Mouse (Mus musculus) forebrain, postnatal 0 days (tissue): ENCODE data around the gene Gramd4. TPM values are rescaled to one million over a fixed set of nuclear protein-coding genes. Genes with fewer than 3 reads are reported as not detected.
"Not testable (repeated sequence)": the region's sequence is repeated elsewhere in the genome, so short reads cannot be mapped to it uniquely, and the experiment has no call there.

Experiments used
- ATAC-seq: fragments of 200-750 bp; cut with Nextera tagmentation; 2 replicates; pipeline ENCODE4 v1.8.0; 2017; ENCODE audit warnings: mild to moderate bottlenecking, moderate library complexity
- DNase-seq: peaks from one replicate; pipeline ENCODE4 v3.0.0-alpha.2; 2015
- H3K27ac ChIP-seq: fragments of 300-500 bp; sonication (generic); 2 replicates; pipeline ENCODE4 v1.5.1; 2014; ENCODE audit warnings: low read depth, mild to moderate bottlenecking, antibody characterized with exemption, low read length, moderate library complexity, mixed read lengths
- H3K27me3 ChIP-seq: fragments of 300-500 bp; sonication (generic); 2 replicates; pipeline ENCODE4 v1.6.1; 2014; ENCODE audit warnings: mild to moderate bottlenecking, low read length, mixed read lengths; ENCODE audit not compliant: insufficient read depth
- H3K36me3 ChIP-seq: fragments of 300-500 bp; sonication (generic); 2 replicates; pipeline ENCODE4 v1.6.1; 2014; ENCODE audit warnings: mild to moderate bottlenecking, moderate library complexity; ENCODE audit not compliant: insufficient read depth
- H3K4me1 ChIP-seq: fragments of 300-500 bp; sonication (generic); 2 replicates; pipeline ENCODE4 v1.6.1; 2014; ENCODE audit warnings: antibody characterized with exemption; ENCODE audit not compliant: insufficient read depth
- H3K4me2 ChIP-seq: fragments of 300-500 bp; sonication (generic); 2 replicates; pipeline ENCODE4 v1.6.1; 2014; ENCODE audit warnings: low read depth, mild to moderate bottlenecking, moderate library complexity
- H3K4me3 ChIP-seq: fragments of 300-500 bp; sonication (generic); 2 replicates; pipeline ENCODE4 v1.5.1; 2014; ENCODE audit warnings: low read depth, low read length, mixed read lengths
- H3K9ac ChIP-seq: fragments of 300-500 bp; sonication (generic); 2 replicates; pipeline ENCODE4 v1.6.1; 2014; ENCODE audit warnings: mild to moderate bottlenecking
- H3K9me3 ChIP-seq: fragments of 300-500 bp; sonication (generic); 2 replicates; pipeline ENCODE4 v1.6.1; 2016; ENCODE audit warnings: low read length
- CTCF ChIP-seq: sonication (generic); IDR thresholded peaks from 2 replicates; pipeline ENCODE4 v1.5.1; 2016; ENCODE audit warnings: antibody characterized with exemption, control low read depth, low read depth
- WGBS: fragments of 180-500 bp; shearing (Covaris S2); extraction: QIAGEN DNeasy Blood & Tissue Kit; methylation state at CpG from one replicate; pipeline ENCODE4 v1.1.7; 2014; 5-methylcytosine and 5-hydroxymethylcytosine counted together
- polyA plus RNA-seq: library from polyadenylated mRNA; unstranded; fragments of >200 nt; fragmentation: Nextera tagmentation; extraction: Ambion mirVana; gene quantifications from 2 replicates; pipeline ENCODE4 v1.2.1, GENCODE M21; 2015
- total RNA-seq: library from RNA; depleted of rRNA; stranded (reverse); fragments of >200 nt; gene quantifications from 2 replicates; pipeline ENCODE4 v1.2.3, GENCODE M21; 2014

Gramd4 gene
- total and polyA plus RNA-seq, 2 experiments from 2014 or later = 28.8 to 57.0 TPM

DNA sequence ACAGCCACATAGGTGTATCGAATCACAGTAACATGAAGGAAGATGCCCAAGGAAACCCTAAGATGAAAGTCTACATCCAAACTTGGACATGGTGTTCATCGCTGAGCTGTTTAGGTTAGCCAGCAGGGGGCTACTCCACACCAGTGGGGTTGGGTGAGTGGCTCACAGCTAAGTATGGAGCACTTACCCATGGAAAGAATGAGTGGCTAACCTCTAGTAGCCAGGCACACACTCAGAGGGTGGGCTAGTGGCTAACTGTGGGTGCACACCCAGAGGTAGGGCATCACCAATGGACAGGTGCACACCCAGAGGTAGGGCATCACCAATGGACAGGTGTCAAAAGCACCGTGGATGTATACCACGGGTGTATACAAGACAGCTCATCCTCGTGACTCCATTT lies 102.2 kb downstream of the Gramd4 start:
- peak; percentile 30 for TF ChIP-seq CTCF
- H3K4me1 ChIP-seq = no peaks in the 10 kb centered on the region
- H3K27ac ChIP-seq = no peak overlapping the region
- no peak overlapping the region for H3K4me3 ChIP-seq
- H3K9me3 ChIP-seq = no peaks in the 10 kb centered on the region
- DNase-seq (no peak), ATAC-seq (no peak)
- H3K4me2 ChIP-seq = no peak overlapping the region
- WGBS = 92% methylated on average over 5 of the region's 5 CpGs
- no peak overlapping the region for H3K9ac ChIP-seq
- H3K27me3 ChIP-seq = no peaks in the 10 kb centered on the region
- H3K36me3 ChIP-seq = peaks cover 21% of the 10 kb centered on the region

DNA sequence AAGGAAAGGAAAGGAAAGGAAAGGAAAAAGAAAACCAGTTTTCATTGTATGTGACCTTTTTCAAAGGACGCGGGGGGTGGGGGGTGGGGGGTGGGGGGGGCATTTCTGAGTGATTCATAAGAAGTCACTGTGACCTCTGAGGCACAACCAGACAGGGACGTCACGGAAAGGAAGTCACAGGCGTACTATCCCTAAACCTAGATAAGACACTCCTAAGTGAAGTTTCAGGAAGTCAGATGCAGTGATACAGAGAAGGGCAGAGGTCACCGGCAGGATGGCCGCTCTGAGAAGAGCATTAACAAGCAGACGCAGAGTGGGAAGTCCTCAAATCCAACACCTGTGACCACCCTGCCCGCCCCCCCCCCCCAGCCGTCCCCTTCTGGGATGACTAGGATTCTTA lies 103.4 kb downstream of the Gramd4 start:
- no peak overlapping the region for H3K9ac ChIP-seq
- DNase-seq = no peak
- peaks cover 21% of the 10 kb centered on the region for H3K36me3 ChIP-seq
- no peaks in the 10 kb centered on the region for H3K27me3 ChIP-seq
- H3K9me3 ChIP-seq = no peaks in the 10 kb centered on the region
- WGBS = 85% methylated on average over 10 of the region's 10 CpGs
- H3K27ac ChIP-seq = no peak overlapping the region
- H3K4me2 ChIP-seq = no peak overlapping the region
- H3K4me3 ChIP-seq = no peak overlapping the region
- ATAC-seq = no peak
- H3K4me1 ChIP-seq = no peaks in the 10 kb centered on the region
- no peak for TF ChIP-seq CTCF

DNA sequence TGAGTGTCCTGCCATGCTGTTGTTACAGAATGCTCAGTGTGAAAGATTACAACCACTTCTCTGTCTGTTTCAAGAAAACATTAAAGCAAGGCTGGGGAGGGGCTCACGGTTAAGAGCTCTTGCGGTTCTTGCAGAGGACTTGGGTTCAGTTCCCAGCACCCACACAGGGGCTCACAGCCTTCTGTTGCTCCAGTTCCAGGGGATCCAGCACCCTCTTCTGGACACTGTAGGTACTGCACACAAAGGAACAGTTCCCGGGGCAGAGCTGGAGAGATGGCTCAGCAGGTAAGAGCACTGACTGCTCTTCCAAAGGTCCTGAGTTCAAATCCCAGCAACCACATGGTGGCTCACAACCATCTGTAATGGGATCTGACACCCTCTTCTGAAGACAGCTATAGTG lies 104.3 kb downstream of the Gramd4 start:
- ATAC-seq, H3K4me2 ChIP-seq, H3K9ac ChIP-seq, H3K4me1 ChIP-seq, H3K9me3 ChIP-seq, H3K4me3 ChIP-seq, H3K27ac ChIP-seq, H3K27me3 ChIP-seq, DNase-seq: not testable (repeated sequence)
- peaks cover 21% of the 10 kb centered on the region for H3K36me3 ChIP-seq
- 100% methylated on average over 3 of the region's 3 CpGs for WGBS
- peak; percentile 20; the same call in 1 of the 2 replicates for TF ChIP-seq CTCF

DNA sequence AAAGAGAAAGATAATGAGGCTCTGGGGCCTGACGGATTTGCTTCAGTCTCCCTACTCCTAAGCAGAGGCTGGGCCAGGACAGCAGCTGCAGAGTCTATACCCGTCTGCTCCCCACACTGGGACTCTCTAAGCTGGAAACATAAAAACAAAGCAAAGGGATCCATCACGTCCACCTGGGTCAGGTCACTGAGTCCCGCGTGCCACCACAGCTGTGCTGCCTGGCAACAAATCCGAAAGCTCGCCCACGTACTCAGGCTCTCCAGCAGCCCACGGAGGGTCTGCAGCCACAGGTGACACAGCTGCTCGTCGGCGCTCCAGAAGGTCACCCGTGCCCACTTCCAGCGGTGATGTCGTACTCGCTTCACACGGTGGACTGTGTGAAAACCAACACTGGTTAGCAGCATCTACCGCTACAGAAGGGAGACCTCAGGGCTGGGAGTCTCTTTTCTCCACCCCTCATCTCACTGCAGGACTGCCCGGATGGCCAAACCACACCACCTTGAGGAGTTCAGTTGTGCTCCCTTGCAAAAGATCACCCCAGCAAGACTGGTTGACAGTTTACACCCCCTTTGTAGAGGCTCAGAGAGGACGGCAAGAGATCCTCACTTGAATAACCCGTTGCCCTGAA lies 107.3 kb downstream of the Gramd4 start:
- Histone ChIP-seq H3K27me3 (no peaks in the 10 kb centered on the region), H3K9ac (no peak overlapping the region), H3K9me3 (no peaks in the 10 kb centered on the region), H3K4me3 (no peak overlapping the region), H3K36me3 (peaks cover 16% of the 10 kb centered on the region), H3K4me2 (no peak overlapping the region), H3K27ac (no peak overlapping the region), H3K4me1 (no peaks in the 10 kb centered on the region)
- 75% methylated on average over 21 of the region's 21 CpGs for WGBS
- TF ChIP-seq CTCF = no peak
- no peak for DNase-seq
- ATAC-seq = no peak

GRCm38 (mm10) chr15:86165811-86166590 lies 108.5 kb downstream of the Gramd4 start:
- WGBS = 93% methylated on average over 24 of the region's 24 CpGs
- no peak for DNase-seq

GRCm38 (mm10) chr15:86167032-86167655 lies 109.6 kb downstream of the Gramd4 start:
- no peak overlapping the region for H3K9ac ChIP-seq
- ATAC-seq = no peak
- H3K36me3 ChIP-seq = peaks cover 12% of the 10 kb centered on the region
- TF ChIP-seq CTCF = no peak
- no peaks in the 10 kb centered on the region for H3K9me3 ChIP-seq
- 85% methylated on average over 7 of the region's 7 CpGs for WGBS
- no peak overlapping the region for H3K4me2 ChIP-seq
- H3K27me3 ChIP-seq = no peaks in the 10 kb centered on the region
- H3K4me1 ChIP-seq = no peaks in the 10 kb centered on the region
- no peak overlapping the region for H3K4me3 ChIP-seq
- no peak for DNase-seq
- no peak overlapping the region for H3K27ac ChIP-seq

More at GRCm38 (mm10) chr15:86165811-86166590, 108.5 kb downstream of the Gramd4 start:
- H3K27ac ChIP-seq = no peak overlapping the region
- H3K9ac ChIP-seq = no peak overlapping the region
- TF ChIP-seq CTCF = no peak
- ATAC-seq = no peak
- no peaks in the 10 kb centered on the region for H3K27me3 ChIP-seq
- H3K4me2 ChIP-seq = no peak overlapping the region
- H3K4me1 ChIP-seq = no peaks in the 10 kb centered on the region
- no peaks in the 10 kb centered on the region for H3K9me3 ChIP-seq
- peaks cover 16% of the 10 kb centered on the region for H3K36me3 ChIP-seq
- H3K4me3 ChIP-seq = no peak overlapping the region
